In genomic region chr2:178698648-178699047, GRCm38 (mm10) we compare ENCODE assay signal across 9 mouse cellular contexts.
A peak's percentile ranks its signal among the peaks of the same experiment; 100 is the strongest.
DNase-seq lines count a peak whose midpoint lies in the region.
"Had no signal": no experiment of that assay in that cellular context is flagged by ENCODE, and none has a peak within 500 bp of the region (broad histone marks: within the 10 kb centered on the region; RNA-seq: fewer than 3 reads in every experiment).

No protein-coding gene starts in this region.

- no peaks in the 10 kb centered on the region for H3K27me3 ChIP-seq in heart, embryonic 10.5 days (ENCODE audit: insufficient read depth, poor library complexity, severe bottlenecking)
- H3K27me3 ChIP-seq: limb, embryonic 12.5 days had no signal

- no peaks in the 10 kb centered on the region for H3K9me3 ChIP-seq in heart, embryonic 10.5 days
- H3K9me3 ChIP-seq: limb, embryonic 12.5 days had no signal

- DNase-seq in heart, adult 11 months: peak; percentile 98
- no peak for DNase-seq in heart, embryonic 10.5 days (ENCODE audit: low spot score)
- peak; percentile 28 to 50 for DNase-seq in cerebellum, adult 18-20 months
- DNase-seq in gastrocnemius, postnatal 10 days: peak; percentile 53
- peak; percentile 81 to 86 for DNase-seq in layer of hippocampus, adult 8-10 months (ENCODE audit: low spot score in 2 of 2)
- peak; percentile 37 to 77 for DNase-seq in lung, postnatal 4 days
- DNase-seq in retina, postnatal 1 day: no peak
- DNase-seq in thymus, postnatal 14 days: no peak

- H3K36me3 ChIP-seq in heart, embryonic 10.5 days: no peaks in the 10 kb centered on the region
- H3K36me3 ChIP-seq: limb, embryonic 12.5 days had no signal

- H3K4me1 ChIP-seq in heart, embryonic 10.5 days: no peaks in the 10 kb centered on the region
- H3K4me1 ChIP-seq: limb, embryonic 12.5 days had no signal

- WGBS in heart, embryonic 10.5 days: 83% methylated on average over 13 of the region's 13 CpGs

- no peak overlapping the region for H3K27ac ChIP-seq in heart, embryonic 10.5 days
- H3K27ac ChIP-seq: limb, embryonic 12.5 days had no signal

- no peak overlapping the region for H3K4me3 ChIP-seq in heart, embryonic 10.5 days
- H3K4me3 ChIP-seq: limb, embryonic 12.5 days had no signal

Comparison
In these comparisons a context has a peak if more than half of its experiments do, and no peak if none do; other contexts are left out.
1. DNase-seq: peak in heart, adult 11 months (single experiment), cerebellum, adult 18-20 months (2 of 2), gastrocnemius, postnatal 10 days (single experiment), layer of hippocampus, adult 8-10 months (2 of 2) and lung, postnatal 4 days (2 of 2); none in heart, embryonic 10.5 days (single experiment), retina, postnatal 1 day (single experiment) and thymus, postnatal 14 days (single experiment).